Mouse (Mus musculus): ENCODE data around the gene Doc2a. TPM values are rescaled to one million over a fixed set of nuclear protein-coding genes. Genes with fewer than 3 reads are reported as not detected.
A peak's percentile ranks its signal among the peaks of the same experiment; 100 is the strongest.

Gene Doc2a
- polyA plus RNA-seq, 1 experiment from 2014 or later: 7.7 TPM

DNA sequence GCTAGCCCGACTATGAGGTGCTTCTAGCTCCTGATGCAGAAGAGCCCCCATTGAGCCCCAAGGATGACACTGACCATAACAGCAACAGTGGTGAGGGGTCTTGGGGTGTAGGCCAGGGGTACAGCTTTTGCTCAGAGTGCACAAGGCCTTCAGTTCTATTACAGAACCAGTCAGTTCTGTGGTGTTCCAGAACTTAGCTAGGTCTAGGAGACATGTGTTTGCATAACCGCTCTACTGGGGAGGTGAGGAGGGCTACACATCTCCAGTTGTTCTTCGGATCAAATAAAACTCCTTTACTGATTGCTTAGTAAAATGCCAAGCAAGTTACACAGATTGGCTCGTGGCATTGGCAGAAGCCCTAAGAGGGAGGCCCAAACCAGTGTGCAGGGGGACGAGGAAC is 15.7 kb upstream of the Doc2a start, which contains the start of gene 4930451I11Rik:
Gene 4930451I11Rik (minus strand): TSS at position 101 of the 400 bp plus-strand sequence.
- H3K36me3 ChIP-seq (ENCODE audit: insufficient read depth, low read length): no peaks in the 10 kb centered on the region
- ATAC-seq (replicated peaks; ENCODE audit: low FRiP score, low read depth) (no peak), DNase-seq (ENCODE audit: low spot score) (no peak)
- peak within 1 kb of the TSS; percentile 55 for H3K4me2 ChIP-seq (ENCODE audit: low read length)
- peak within 1 kb of the TSS; percentile 31; the same call in 1 of the 2 replicates for H3K4me3 ChIP-seq (replicated peaks; ENCODE audit: low read depth, low read length)
- 0 out of 2 replicates have a peak within 1 kb of the TSS, but pooled peaks have one; percentile 37 for H3K9ac ChIP-seq (ENCODE audit: low read depth, low read length)
- H3K9me3 ChIP-seq (replicated peaks; ENCODE audit: low read length): no peaks in the 10 kb centered on the region
- H3K4me1 ChIP-seq (replicated peaks; ENCODE audit: insufficient read depth, low read length): no peaks in the 10 kb centered on the region; the same call in 1 of the 2 replicates
- no peak for TF ChIP-seq CTCF (IDR thresholded peaks at IDR 0.05; ENCODE audit: low read depth)
- WGBS: 56% methylated on average over 5 of the region's 5 CpGs
- H3K27me3 ChIP-seq (ENCODE audit: insufficient read depth, low read length): no peaks in the 10 kb centered on the region
- 0 out of 2 replicates have a peak within 1 kb of the TSS, but pooled peaks have one; percentile 25 for H3K27ac ChIP-seq

DNA sequence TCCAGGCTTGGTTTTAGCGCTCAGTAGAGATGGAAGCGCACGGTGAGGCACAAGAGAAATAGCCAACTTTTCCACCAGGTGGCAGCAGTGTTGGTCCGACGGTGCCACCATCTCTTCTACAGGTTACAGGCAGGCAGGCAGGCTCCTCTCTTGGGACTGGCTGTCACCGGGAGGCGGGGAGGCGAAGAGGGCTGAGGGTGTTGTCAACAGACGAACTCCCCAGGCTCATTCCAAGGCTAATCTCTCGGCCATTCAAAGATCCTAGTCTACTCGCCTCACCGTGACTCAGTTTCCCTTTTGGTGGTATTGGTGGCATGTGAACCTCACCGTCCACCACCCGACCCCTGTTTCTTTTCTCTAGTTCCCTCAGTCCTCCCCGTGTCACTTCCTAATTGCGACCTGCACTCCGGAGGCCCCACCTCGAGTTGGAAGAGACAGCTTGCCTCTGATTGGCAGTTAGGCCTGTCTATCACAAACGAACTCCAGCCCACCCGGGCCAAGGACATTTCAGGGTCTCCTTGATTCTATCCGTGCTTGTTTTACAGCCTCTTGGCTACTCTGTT is 15.1 kb upstream of the Doc2a start:
- H3K4me1 ChIP-seq (replicated peaks; ENCODE audit: insufficient read depth, low read length): no peaks in the 10 kb centered on the region; the same call in 1 of the 2 replicates
- H3K4me3 ChIP-seq (replicated peaks; ENCODE audit: low read depth, low read length): peak overlapping the region; percentile 31; the same call in 1 of the 2 replicates
- peak; percentile 91 for TF ChIP-seq CTCF (IDR thresholded peaks at IDR 0.05; ENCODE audit: low read depth)
- H3K36me3 ChIP-seq (ENCODE audit: insufficient read depth, low read length): no peaks in the 10 kb centered on the region
- H3K4me2 ChIP-seq (ENCODE audit: low read length): peak overlapping the region; percentile 55
- no peaks in the 10 kb centered on the region for H3K9me3 ChIP-seq (replicated peaks; ENCODE audit: low read length)
- H3K27me3 ChIP-seq (ENCODE audit: insufficient read depth, low read length): no peaks in the 10 kb centered on the region
- 0 out of 2 replicates have a peak overlapping the region, but pooled peaks have one; percentile 37 for H3K9ac ChIP-seq (ENCODE audit: low read depth, low read length)
- 0 out of 2 replicates have a peak overlapping the region, but pooled peaks have one; percentile 25 for H3K27ac ChIP-seq
- DNase-seq (ENCODE audit: low spot score): peak; percentile 90
- peak; percentile 83 for ATAC-seq (replicated peaks; ENCODE audit: low FRiP score, low read depth)
- WGBS: 4% methylated on average over 21 of the region's 21 CpGs

DNA sequence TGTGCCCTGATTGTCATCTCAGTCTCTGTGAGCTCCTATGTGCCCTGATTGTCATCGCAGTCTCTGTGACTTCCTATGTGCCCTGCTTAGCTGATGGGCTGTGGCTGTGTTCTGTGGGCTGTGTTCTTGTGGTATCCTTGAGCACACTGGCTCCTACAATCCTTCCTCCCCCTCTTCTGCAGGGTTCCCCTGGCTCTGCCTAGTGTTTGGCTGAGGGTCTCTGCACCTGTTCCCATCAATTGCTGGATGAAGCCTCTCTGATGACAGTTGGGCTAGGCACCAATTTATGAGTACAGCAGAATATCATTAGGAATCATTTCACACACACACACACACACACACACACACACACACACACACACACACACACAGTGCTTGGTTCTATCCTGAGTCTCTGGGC is 13.9 kb upstream of the Doc2a start:
- Histone ChIP-seq H3K4me3 (replicated peaks; ENCODE audit: low read depth, low read length) (no peak overlapping the region), H3K4me2 (ENCODE audit: low read length) (no peak overlapping the region), H3K36me3 (ENCODE audit: insufficient read depth, low read length) (no peaks in the 10 kb centered on the region), H3K27me3 (ENCODE audit: insufficient read depth, low read length) (no peaks in the 10 kb centered on the region), H3K27ac (no peak overlapping the region), H3K9ac (ENCODE audit: low read depth, low read length) (no peak overlapping the region), H3K9me3 (replicated peaks; ENCODE audit: low read length) (no peaks in the 10 kb centered on the region), H3K4me1 (replicated peaks; ENCODE audit: insufficient read depth, low read length) (no peaks in the 10 kb centered on the region; the same call in 1 of the 2 replicates)
- TF ChIP-seq CTCF (IDR thresholded peaks at IDR 0.05; ENCODE audit: low read depth): no peak
- DNase-seq (ENCODE audit: low spot score): no peak
- no peak for ATAC-seq (replicated peaks; ENCODE audit: low FRiP score, low read depth)
- 91% methylated on average over 1 of the region's 1 CpGs for WGBS

DNA sequence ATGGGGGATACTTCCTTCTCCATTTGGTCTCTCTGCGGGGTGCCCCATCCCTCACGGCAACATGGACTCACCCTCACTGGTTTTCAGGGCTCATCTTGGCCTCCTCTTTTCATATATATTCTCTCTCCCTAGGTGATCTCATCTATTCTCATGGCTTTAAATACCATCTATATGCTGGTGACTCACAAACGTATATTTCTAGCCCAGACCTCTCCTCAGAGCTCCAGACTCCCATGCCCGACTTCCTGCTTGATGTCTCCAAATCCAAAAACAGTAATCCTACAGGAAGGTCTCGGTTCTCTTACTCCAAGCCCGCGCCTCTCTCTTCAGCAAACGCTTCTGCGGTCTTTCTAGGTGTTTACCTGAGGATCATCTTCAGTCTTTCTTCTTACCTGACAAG is 3.9 kb upstream of the Doc2a start:
- WGBS: 80% methylated on average over 9 of the region's 9 CpGs
- Histone ChIP-seq H3K36me3 (ENCODE audit: insufficient read depth, low read length) (no peaks in the 10 kb centered on the region), H3K4me2 (ENCODE audit: low read length) (no peak overlapping the region), H3K9me3 (replicated peaks; ENCODE audit: low read length) (no peaks in the 10 kb centered on the region), H3K27me3 (ENCODE audit: insufficient read depth, low read length) (peaks cover 6% of the 10 kb centered on the region; the same call in 1 of the 2 replicates), H3K27ac (no peak overlapping the region), H3K9ac (ENCODE audit: low read depth, low read length) (no peak overlapping the region), H3K4me1 (replicated peaks; ENCODE audit: insufficient read depth, low read length) (0 out of 2 replicates have a peak, but pooled peaks cover 6% of the 10 kb centered on the region), H3K4me3 (replicated peaks; ENCODE audit: low read depth, low read length) (no peak overlapping the region)
- no peak for TF ChIP-seq CTCF (IDR thresholded peaks at IDR 0.05; ENCODE audit: low read depth)
- no peak for DNase-seq (ENCODE audit: low spot score)
- no peak for ATAC-seq (replicated peaks; ENCODE audit: low FRiP score, low read depth)

DNA sequence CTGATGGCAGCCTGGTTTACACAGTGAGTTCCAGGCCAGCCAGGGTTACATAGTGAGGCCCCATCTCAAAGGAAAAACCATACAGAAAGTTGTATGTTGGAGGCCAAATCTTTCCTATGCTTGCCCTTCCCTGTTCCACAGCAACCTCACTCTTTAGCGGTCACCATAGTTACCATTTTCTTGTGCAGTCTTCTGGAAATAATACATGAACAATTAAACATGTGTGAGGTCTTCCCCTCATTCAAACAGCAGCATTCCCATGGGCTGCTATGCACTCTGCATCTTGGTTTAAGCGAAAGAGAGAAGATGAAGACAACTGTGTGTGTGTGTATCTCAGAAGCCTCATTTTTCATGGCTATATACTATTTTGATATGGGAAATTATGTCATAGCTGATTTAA is 1.7 kb upstream of the Doc2a start:
- H3K9me3 ChIP-seq (replicated peaks; ENCODE audit: low read length): no peaks in the 10 kb centered on the region
- 79% methylated on average over 2 of the region's 2 CpGs for whole genome bisulfite sequencing
- H3K4me2 ChIP-seq (ENCODE audit: low read length): no peak overlapping the region
- H3K4me3 ChIP-seq (replicated peaks; ENCODE audit: low read depth, low read length): no peak overlapping the region
- peaks cover 10% of the 10 kb centered on the region; the same call in 1 of the 2 replicates for H3K27me3 ChIP-seq (ENCODE audit: insufficient read depth, low read length)
- ATAC-seq (replicated peaks; ENCODE audit: low FRiP score, low read depth) (no peak), DNase-seq (ENCODE audit: low spot score) (no peak)
- H3K27ac ChIP-seq: no peak overlapping the region
- TF ChIP-seq CTCF (IDR thresholded peaks at IDR 0.05; ENCODE audit: low read depth): no peak
- H3K9ac ChIP-seq (ENCODE audit: low read depth, low read length): no peak overlapping the region
- 0 out of 2 replicates have a peak, but pooled peaks cover 6% of the 10 kb centered on the region for H3K4me1 ChIP-seq (replicated peaks; ENCODE audit: insufficient read depth, low read length)
- no peaks in the 10 kb centered on the region for H3K36me3 ChIP-seq (ENCODE audit: insufficient read depth, low read length)

DNA sequence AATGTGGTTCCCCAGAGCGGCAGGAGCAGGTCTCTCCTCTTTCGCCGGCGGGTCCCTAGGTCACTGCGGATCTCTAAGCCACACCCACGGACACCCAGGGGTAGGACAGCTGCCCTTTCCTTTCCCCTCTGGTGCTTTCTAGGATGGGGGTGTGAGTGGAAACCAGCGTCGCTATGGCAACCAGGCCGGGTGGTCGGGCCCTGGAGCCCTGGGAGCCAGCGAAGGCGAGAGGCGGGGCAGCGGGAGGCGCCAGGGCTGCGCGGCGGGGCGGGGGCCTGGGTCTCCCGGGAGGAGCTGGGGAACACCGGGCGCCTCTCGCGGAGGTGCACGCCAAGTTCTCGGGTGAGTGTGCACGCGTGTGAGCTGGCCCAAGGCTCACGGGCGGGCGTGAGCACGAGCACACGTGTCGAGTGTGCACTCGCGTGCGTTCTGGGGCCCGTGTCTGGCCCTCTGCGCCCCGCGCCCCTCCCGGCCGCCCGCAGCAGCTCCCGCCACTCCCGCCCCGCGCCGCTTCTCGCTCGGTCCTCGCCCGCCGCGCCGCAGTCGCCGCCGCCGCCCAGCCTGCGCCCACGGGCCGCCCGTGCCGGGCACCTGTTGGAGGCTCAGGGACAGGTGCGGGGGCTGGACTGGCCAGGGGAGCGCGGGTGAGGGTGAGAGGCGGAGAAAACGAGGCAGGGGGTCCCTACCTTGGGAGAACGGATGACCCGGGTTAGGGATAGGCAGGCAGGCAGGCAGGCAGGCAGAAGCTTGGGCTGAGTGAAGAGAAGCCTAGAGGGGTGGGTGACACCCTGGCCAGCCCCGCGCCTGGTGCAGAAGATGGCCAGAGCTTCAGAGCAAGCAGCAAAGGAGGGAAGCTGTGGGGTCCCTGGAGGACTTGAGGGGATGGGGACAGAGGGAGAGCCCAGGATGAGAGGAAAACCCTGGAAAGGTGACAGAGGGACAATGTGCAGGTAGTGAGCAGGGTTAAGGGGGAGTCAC is 494 bp downstream of the Doc2a start:
- peaks cover 7% of the 10 kb centered on the region for H3K36me3 ChIP-seq (ENCODE audit: insufficient read depth, low read length)
- no peak overlapping the region for H3K27ac ChIP-seq
- WGBS: 1% methylated on average over 60 of the region's 74 CpGs
- peak overlapping the region; percentile 99 for H3K4me2 ChIP-seq (ENCODE audit: low read length)
- H3K9me3 ChIP-seq (replicated peaks; ENCODE audit: low read length): no peaks in the 10 kb centered on the region
- TF ChIP-seq CTCF (IDR thresholded peaks at IDR 0.05; ENCODE audit: low read depth): no peak
- DNase-seq (ENCODE audit: low spot score) (no peak), ATAC-seq (replicated peaks; ENCODE audit: low FRiP score, low read depth) (peak; percentile 22; the same call in 1 of the 2 replicates)
- H3K27me3 ChIP-seq (ENCODE audit: insufficient read depth, low read length): peaks cover 10% of the 10 kb centered on the region; the same call in 1 of the 2 replicates
- H3K9ac ChIP-seq (ENCODE audit: low read depth, low read length): peak overlapping the region; percentile 62
- H3K4me3 ChIP-seq (replicated peaks; ENCODE audit: low read depth, low read length): peak overlapping the region; percentile 59
- H3K4me1 ChIP-seq (replicated peaks; ENCODE audit: insufficient read depth, low read length): 0 out of 2 replicates have a peak, but pooled peaks cover 9% of the 10 kb centered on the region
